Mouse (Mus musculus) T-helper 2 cell (primary cell): ENCODE results near the gene Gm20388.

Experiments
- in situ Hi-C: fragments of 300-600 bp; cut with MboI, MseI; formaldehyde crosslinking; loops from one replicate; pipeline ENCODE4 v1.15.1; 2025; ENCODE audit warnings: high pct_unique_total_duplicates

Gm20388 gene

DNA sequence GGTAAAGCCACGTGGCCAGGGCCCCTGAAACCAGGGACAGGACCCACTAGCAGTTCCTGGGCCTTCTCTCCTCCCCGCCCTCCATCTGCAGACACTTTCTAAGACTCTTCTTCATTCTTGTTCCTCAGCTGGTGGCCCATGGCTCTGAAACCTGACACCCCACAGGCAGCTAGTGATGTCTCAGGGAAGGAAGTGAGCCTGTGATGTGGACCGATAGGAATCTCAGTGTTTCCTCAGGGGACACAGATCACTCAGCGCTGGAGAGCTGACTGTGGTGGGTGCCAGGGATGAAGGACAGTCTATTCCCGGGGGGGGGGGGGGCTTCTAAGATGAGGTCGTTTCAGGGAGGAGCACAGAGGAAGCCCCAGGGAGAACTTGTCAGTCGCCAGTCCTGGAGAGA lies 1318.9 kb downstream of the Gm20388 start:
- in situ Hi-C loops = no loop called here

DNA sequence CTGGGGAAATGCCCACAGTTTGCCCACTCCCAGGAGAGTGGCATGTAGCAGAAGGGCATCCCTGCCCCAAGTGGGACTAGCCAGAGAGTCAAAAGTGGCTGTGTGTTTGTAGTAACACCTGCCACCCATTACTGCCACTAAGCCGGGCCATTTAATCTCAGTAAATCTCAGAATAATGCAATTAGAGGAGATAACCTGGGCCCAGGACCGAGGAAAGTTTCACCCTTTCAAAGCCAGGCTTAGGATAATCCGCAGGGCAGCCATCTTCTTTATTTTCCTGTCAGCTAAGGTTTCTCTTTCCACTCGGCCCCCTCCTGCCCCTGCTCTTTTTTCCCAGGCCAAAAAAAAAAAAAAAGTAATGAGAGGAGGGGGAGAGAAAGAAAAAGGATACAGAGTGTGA lies 1322.6 kb downstream of the Gm20388 start:
- in situ Hi-C loops = no loop called here

DNA sequence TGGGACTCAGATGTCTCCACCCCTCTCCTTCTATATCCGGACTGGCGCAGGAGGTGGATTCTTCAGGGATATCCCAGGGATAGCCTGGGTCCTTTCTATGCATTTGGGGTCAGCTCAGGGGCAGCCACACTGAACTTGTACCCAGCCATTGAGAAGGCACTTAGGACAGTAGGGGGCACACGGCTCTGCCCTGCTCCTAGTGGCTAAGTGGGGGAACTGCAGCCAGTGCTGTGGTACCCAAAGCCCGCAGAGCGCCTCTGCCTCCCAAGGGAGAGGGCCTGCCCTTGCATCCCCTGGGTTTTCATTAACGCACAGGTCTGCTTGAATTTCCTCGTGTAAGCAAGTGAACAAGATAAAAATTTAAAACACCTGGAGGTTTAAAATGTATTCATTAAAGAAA lies 1324.3 kb downstream of the Gm20388 start:
- in situ Hi-C loops = no loop called here

DNA sequence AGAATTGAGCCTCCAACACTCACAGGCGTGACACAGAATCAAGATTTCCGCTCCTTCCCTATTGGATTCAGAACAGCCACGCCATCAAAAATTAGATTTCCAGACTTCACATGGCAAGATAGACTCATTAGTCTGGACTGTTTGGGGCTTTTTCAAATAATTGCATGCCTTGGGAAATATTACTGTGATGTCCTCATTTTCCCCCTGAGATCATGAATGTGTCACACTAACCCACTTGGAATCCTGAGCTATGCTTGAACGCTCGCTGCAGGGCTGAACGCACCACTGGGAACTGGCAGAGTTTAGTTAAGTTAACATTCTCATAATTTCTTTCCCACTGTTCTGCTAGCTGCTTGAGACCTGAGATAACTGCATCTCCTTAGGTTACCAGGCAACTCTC lies 1329.0 kb downstream of the Gm20388 start:
- in situ Hi-C loops = no loop called here

DNA sequence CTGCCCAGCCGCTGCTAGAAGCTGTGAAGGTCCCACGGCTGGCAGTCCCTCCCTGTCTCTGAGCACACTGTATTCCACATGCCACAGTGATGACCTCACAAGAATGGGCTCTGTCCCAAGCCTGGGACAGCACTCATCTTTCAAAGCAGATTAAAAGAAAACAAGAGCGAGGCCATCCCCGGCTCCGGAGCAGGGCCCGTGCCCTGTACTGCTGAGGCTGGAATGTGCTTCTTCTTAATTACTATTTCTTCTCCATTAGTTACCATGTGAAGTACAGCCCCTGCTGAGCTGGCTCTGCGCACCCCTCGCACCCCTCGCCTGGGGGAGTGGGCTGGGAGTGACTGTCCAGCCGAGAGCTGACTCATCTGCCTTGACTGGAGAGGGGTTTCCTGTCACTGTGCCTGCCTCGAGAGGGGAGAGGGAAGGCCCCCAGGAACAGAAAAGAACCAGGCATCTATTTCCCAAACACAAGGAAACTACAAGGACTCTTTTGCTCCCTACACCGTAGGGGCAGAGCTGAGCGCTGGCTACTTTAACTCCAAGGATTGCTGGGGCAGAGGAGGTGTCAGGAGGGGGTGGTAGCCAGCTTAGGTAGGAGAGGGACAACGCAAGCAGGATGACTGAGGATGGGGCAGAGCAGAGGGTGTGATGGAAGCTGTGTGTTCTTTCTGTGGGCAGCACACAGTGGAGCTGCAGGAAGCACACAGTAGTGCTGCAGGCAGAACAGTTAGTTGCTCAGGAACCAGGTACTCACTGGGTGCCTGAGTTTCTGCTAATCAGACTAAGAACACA lies 1331.3 kb downstream of the Gm20388 start:
- in situ Hi-C loops = no loop called here

DNA sequence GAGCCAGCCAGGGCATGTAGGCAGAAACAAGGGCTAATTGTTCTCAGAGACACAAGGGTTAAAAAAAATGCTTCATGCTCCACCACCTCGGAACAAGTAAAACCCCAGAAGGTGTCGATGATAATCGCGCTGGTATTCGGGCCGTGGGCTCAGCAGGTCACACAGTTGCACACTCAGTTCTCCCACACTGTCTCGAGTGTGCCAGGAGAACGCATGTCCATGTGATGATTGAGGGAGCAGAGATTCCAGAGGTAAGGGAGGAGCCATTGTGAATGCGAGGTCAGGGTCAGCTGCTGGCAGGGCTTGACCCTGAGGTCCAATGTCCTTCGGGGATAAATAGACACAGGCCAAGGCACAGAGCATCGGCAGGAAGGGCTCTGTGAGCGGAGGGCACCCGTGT lies 1332.0 kb downstream of the Gm20388 start:
- in situ Hi-C loops = no loop called here

DNA sequence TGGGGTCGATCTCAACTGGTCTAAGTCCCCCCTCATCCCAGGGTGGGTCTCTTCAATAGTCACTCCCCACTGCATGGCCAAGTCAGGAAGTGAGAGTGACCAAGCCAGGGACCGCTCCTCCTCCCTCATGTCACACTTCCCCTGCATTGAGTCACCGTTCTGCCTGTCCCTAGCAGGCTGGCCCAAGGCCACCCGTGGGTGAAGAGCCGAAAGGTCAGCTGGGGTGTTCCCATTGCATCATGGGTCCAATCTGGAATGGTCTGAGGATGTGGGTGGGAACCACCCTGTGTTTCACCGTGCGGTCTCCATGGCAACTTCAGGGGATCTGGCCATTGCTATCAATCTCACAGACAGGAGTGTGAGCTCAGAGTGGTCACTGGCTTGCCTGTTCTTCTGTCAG lies 1338.2 kb downstream of the Gm20388 start:
- in situ Hi-C loops = no loop called here

DNA sequence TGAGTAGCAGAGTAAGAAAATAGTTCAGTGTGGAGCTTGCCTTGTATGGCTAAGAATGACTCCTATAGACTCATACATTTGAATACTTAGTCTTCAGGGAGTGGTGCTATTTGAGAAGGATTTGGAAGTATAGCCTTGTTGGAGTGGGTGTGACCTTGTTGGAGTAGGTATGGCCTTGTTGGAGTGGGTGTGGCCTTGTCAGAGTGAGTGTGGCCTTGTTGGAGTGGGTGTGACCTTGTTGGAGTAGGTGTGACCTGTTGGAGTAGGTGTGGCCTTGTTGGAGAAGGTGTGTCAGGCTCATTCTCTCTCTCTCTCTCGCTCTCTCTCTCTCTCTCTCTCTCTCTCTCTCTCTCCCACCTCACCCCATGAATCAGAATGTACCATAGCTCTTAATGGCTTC lies 1338.8 kb downstream of the Gm20388 start:
- in situ Hi-C loops = no loop called here

DNA sequence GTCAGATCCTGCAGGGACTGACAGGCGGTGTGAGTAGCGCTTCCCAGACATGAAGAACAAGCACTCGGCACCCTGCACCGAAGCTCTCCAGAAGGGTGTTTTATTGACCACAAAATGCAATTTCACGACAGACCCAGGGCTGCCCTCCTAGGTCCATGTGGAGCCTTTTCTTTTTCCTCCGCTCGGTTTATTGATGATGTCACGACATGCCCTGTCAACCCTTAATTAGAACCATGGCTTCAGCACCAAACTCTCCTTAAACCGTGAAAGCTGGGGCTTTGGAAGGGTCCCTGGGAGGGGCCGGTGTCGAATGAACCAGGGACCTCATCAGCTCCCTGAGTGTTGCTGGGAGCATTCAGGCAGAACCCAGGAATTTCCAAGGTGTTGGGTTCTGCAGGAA lies 1340.4 kb downstream of the Gm20388 start:
- in situ Hi-C loops = no loop called here

DNA sequence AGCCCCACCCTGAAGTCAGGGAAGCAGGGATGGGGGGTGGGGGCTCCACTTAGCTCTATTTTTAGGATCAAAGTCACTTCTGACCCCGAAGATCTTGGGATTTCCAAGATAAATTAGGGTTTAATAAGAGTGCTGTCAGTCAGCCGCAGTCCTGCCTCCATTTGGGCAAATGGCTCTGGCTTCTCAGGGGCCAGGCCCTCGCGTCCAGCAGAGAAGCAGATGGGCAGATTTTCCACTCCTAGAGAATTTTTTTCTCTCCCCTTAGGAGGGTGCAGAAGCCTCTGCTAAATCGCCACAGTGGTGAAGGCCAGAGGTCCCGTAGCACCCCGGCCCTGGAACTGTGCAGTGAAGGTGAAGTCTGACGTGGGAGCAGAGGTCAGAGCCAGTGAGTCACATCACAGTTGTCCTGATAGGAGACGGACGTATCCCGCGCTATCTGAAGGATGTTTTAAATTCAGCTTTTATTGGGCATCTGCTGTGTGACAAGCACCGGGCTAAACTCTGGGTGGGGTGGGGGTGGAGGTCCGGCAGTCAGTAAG lies 1345.2 kb downstream of the Gm20388 start:
- in situ Hi-C loops = no loop called here

DNA sequence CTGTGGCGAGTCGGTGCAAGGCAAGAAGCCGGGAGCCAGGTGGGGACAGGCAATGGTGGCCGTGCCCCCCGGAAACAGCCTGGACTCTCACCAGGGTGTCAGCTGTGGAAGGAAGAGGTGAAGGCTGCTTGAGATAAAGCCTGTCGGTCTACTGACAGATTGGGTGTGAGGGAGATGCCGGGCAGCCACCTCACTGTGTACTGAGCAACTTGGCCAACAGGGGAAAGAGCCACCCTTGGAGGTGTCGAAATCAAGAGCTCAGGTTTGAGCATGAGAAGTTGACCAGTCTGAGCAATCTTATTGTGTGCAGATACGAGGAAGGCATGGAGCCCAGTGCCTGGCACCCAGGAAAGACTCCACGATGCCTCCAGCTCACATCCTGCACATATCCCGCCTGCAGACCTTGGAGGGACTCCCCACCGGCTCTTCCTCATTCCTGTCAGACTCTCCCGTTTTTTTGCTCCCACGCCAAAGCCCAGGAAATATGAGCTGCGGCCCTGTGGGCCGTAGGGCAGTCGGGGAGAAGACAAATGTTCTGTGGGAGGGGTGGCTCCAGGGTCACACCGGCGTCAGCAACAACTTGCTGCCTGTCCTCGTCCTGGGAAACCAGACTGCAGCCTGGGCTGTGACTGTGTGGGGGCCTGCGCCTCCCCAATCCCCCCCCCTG lies 1347.6 kb downstream of the Gm20388 start:
- in situ Hi-C loops = no loop called here

DNA sequence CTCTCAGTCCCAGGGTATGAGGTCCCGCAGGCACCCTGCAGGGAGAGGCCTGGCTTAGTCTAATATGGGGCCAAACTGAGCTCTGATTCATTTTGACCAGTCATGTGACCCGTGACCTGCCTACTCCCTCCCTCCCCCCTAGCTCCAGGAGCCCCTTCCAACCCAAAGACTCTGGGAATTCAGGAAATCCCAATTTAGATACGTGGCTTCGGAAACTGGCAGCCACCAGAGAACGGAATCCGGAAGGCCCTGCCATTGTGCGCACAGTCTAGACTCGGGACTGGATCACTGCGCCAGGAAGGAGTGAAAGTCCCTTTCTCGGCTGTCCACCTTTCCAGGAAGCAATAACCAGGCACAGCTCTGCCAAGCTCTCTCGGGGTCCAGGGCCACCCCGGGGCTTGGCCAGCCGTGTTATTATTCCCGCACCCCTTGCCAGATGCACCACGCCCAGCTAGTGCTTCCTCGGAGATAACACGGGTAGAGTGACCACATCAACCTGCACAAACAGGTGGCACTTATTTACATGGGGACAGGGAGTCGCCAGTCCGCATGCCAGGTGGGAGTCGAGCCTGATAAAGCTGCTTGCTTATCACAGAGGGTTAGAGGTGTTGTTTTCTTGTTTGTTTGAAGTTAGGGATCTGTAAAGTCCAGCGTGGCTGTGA lies 1352.2 kb downstream of the Gm20388 start:
- in situ Hi-C loops = loop anchor here (10.0 kb wide), 1 partner anchor 502 kb away; no protein-coding TSS in a partner anchor

DNA sequence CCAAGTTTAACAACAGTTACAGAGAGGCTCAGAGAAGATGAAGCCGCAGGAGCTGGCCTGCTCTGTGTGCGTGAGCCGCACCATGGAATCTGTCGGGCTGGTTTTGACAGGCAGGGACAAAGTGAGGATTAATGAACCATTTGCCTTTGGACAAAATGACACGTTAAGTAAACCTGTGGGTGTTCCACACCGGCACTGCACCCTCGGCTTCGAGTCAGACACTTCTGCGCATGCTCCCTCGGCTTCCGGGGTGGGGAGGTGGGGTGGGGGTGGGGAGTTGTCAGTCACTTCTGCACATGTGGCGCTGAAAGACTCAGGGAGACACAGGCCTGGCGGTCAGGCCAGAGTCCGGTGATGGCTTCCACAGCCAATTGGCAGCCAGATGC lies 1352.7 kb downstream of the Gm20388 start:
- in situ Hi-C loops = loop anchor here (10.0 kb wide), 1 partner anchor 501 kb away; no protein-coding TSS in a partner anchor

DNA sequence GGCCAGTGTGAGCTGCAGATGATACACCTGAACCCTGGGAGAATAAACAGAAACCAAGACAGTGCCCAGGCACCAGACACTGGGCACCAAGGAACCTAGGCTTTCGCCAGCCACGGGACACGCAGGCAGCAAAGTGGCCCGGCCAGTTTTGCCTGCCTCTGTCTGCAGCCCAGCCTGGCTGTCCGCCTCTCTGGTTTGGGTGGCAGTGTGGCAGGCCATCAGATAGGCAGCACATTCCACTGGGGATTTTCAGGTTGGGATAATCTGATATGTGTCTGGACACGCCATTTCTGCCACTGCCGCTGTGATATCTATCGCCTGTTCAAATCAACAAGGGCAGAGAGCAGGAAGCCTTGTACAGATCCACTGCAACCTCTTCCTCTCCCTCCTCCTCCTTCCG lies 1353.6 kb downstream of the Gm20388 start:
- in situ Hi-C loops = loop anchor here (10.0 kb wide), 1 partner anchor 501 kb away; no protein-coding TSS in a partner anchor

DNA sequence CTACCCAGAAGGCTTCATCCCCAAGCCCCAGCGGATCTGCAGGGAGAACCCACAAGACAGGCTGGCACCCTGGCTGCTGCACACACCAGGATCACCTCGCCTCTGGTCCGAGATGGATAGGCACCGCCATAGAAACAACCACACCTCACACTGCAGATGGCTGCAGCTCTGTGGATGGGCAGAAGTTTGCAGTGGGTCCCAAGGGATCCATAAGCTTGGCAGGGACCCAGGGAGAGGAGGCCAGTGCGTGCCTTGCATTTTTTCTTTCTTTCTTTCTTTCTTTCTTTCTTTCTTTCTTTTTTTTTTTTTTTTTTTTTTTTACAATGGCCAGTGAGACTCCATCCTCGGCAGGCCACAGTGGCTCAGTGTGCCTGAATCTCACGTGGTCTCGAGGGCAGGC lies 1360.9 kb downstream of the Gm20388 start:
- in situ Hi-C loops = no loop called here

DNA sequence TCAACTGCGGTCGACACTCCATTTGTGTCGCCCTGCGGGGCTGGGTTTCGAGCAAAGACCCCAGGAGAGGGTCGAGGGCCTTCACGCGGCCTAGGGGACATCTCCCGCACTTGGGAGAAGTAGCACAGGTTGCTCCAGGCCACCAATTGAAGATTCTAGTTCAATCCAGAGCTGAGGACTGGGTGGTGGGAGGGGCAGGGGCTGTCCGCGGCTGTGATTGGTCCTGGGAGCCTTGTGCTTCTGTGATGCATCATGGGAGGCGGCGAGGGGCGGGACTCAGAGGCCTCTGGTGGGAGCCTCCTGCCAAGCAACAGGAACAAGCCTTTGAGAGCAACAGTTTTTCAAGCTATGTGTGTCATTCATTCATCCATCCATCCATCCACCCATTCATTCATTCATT lies 1362.6 kb downstream of the Gm20388 start:
- in situ Hi-C loops = no loop called here

DNA sequence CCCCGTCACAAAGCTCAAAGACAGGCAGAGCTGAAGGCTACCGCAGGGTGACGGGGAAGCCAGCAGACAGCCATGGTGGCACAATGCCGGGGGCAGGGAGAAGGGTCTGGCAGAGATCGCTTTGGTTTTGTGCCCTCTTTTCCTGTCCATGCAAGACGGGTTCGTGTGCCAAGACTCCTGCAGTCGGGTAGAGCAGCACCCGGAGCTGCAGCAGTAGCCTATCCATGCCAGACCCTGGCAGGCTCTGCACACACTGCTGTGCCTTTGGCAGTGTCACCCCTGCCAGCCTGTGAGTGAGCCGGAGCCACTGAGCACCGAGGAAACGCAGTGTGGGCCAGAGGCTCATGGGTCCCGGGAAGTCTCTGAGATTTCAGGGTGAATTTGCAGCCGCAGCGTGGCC lies 1363.0 kb downstream of the Gm20388 start:
- in situ Hi-C loops = no loop called here

DNA sequence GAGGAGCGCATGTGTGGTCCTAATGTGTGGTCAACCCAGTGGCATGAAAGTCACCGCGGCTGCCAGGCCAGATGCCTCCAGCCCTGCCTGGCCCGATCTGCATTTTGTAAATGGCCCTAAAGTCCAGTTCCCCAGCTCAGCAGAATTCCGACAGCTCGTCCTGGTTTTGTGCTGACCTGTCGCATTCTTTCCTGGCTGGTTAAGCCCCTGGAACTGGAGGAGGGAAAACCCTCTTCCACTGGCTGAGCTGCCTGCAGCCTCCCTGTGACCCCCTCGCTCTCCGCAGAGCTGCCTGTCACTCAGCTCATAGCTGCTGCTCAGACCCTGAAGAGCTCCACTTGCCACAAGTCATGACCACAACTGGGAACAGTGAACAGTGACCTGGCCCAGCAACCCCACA lies 1369.8 kb downstream of the Gm20388 start:
- in situ Hi-C loops = no loop called here

DNA sequence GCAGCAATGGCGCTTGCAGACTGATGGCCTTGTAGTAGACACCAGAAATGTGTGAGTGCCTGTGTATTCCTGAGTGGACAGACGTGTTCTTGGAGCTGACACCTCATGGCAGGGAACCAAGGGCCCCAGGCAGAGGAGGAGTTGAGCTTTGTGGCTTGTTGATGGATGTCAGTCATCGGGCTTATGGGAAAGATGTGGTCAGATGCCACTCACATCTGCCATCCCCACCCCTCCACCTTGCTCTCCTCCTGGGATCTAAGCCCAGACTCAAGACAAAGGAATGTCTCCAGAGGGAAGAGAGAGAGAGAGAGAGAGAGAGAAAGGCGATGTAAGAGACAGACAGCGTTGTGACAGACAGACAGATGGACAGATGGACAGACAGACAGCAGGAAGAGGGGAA lies 1378.7 kb downstream of the Gm20388 start:
- in situ Hi-C loops = no loop called here

DNA sequence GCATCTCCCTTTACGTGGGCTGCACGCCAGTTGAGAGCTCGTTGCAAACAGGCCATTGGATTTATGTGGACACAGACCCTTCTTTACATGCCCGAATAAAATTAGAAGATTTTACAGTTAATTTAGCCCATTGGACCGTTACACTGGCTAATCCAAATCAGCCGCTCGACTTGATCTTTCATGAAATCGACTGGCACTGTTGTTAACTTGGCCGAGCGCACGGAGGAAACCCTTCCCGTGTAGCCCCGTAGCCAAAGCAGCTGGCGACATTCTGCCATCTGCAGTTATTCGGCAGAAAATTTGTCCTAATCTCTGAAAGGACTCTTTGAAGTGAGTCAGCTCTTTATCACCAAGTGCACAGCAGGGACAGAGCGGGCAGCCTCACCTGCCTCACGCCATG lies 1379.9 kb downstream of the Gm20388 start:
- in situ Hi-C loops = no loop called here

DNA sequence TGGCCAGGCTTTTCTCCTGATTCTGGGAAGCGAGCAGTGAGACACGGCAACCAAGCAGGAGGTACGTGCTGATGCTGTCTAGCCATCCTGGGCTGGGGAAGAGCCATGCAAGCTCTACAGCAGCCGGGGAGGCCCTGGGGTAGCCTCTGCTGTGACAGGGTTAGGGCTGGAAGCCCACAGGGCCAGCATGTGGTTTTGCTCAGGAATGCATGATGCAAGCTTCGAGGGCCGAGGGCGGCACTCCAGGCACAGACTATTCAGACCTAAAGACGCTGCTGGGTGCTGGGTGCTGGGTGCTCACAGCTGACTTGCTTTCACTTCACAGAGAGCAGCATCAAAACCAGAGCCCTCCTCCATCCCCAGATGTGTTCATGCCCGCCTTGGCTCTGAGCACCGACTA lies 1382.8 kb downstream of the Gm20388 start:
- in situ Hi-C loops = no loop called here
